Mouse (Mus musculus): ENCODE data around the gene Gys2. TPM values are rescaled to one million over a fixed set of nuclear protein-coding genes. Genes with fewer than 3 reads are reported as not detected.
A peak's percentile ranks its signal among the peaks of the same experiment; 100 is the strongest.
"Not testable (repeated sequence)": the region's sequence is repeated elsewhere in the genome, so short reads cannot be mapped to it uniquely, and the experiment has no call there.

The Gys2 gene
- polyA plus RNA-seq, 1 experiment from 2014 or later, result 34.4 TPM

GRCm38 (mm10) chr6:142503601-142504000 is 30.7 kb upstream of the Gys2 start:
- no peaks in the 10 kb centered on the region for H3K9me3 ChIP-seq (replicated peaks)
- H3K27ac ChIP-seq, result no peak overlapping the region
- no peak overlapping the region for H3K4me2 ChIP-seq
- peaks cover 32% of the 10 kb centered on the region for H3K27me3 ChIP-seq (replicated peaks)
- H3K9ac ChIP-seq, result no peak overlapping the region
- H3K4me3 ChIP-seq, result no peak overlapping the region
- ATAC-seq, result no peak
- no peaks in the 10 kb centered on the region for H3K36me3 ChIP-seq
- 63% methylated on average over 8 of the region's 8 CpGs for WGBS (ENCODE audit: insufficient replicate concordance)
- peaks cover 5% of the 10 kb centered on the region; the same call in 1 of the 2 replicates for H3K4me1 ChIP-seq

GRCm38 (mm10) chr6:142502519-142503125 is 29.7 kb upstream of the Gys2 start:
- Histone ChIP-seq H3K4me1 (no peaks in the 10 kb centered on the region), H3K4me3 (no peak overlapping the region), H3K4me2 (no peak overlapping the region), H3K9me3 (replicated peaks) (no peaks in the 10 kb centered on the region), H3K36me3 (peaks cover 8% of the 10 kb centered on the region), H3K27ac (no peak overlapping the region), H3K27me3 (replicated peaks) (peaks cover 22% of the 10 kb centered on the region), H3K9ac (no peak overlapping the region)
- ATAC-seq, result no peak
- 77% methylated on average over 10 of the region's 10 CpGs for WGBS (ENCODE audit: insufficient replicate concordance)

GRCm38 (mm10) chr6:142490114-142490513 is 17.2 kb upstream of the Gys2 start:
- not testable (repeated sequence) for H3K9ac ChIP-seq; H3K4me3 ChIP-seq; H3K36me3 ChIP-seq; H3K4me1 ChIP-seq; H3K27ac ChIP-seq; ATAC-seq; H3K27me3 ChIP-seq (replicated peaks); H3K9me3 ChIP-seq (replicated peaks); H3K4me2 ChIP-seq
- 73% methylated on average over 6 of the region's 6 CpGs for WGBS (ENCODE audit: insufficient replicate concordance)

GRCm38 (mm10) chr6:142487638-142488037 is 14.7 kb upstream of the Gys2 start:
- H3K9ac ChIP-seq, result no peak overlapping the region
- H3K4me3 ChIP-seq, result no peak overlapping the region
- H3K9me3 ChIP-seq (replicated peaks), result no peaks in the 10 kb centered on the region
- H3K27ac ChIP-seq, result no peak overlapping the region
- H3K4me1 ChIP-seq, result no peaks in the 10 kb centered on the region
- WGBS (ENCODE audit: insufficient replicate concordance), result 81% methylated on average over 9 of the region's 9 CpGs
- H3K4me2 ChIP-seq, result no peak overlapping the region
- ATAC-seq, result no peak
- no peaks in the 10 kb centered on the region for H3K36me3 ChIP-seq
- H3K27me3 ChIP-seq (replicated peaks), result no peaks in the 10 kb centered on the region

GRCm38 (mm10) chr6:142485478-142486123 is 12.7 kb upstream of the Gys2 start:
- no peak for ATAC-seq
- Histone ChIP-seq H3K27ac (no peak overlapping the region), H3K27me3 (replicated peaks) (no peaks in the 10 kb centered on the region), H3K4me3 (no peak overlapping the region), H3K36me3 (no peaks in the 10 kb centered on the region), H3K4me1 (no peaks in the 10 kb centered on the region), H3K9ac (no peak overlapping the region), H3K4me2 (no peak overlapping the region), H3K9me3 (replicated peaks) (no peaks in the 10 kb centered on the region)
- 76% methylated on average over 4 of the region's 4 CpGs for WGBS (ENCODE audit: insufficient replicate concordance)

GRCm38 (mm10) chr6:142477239-142477638 is 4.3 kb upstream of the Gys2 start:
- H3K4me3 ChIP-seq, result no peak overlapping the region
- no peaks in the 10 kb centered on the region for H3K36me3 ChIP-seq
- H3K27ac ChIP-seq, result no peak overlapping the region
- WGBS (ENCODE audit: insufficient replicate concordance), result 62% methylated on average over 7 of the region's 7 CpGs
- no peaks in the 10 kb centered on the region for H3K4me1 ChIP-seq
- H3K9ac ChIP-seq, result no peak overlapping the region
- no peaks in the 10 kb centered on the region for H3K9me3 ChIP-seq (replicated peaks)
- no peak for ATAC-seq
- no peaks in the 10 kb centered on the region for H3K27me3 ChIP-seq (replicated peaks)
- H3K4me2 ChIP-seq, result no peak overlapping the region

GRCm38 (mm10) chr6:142471141-142471540 is 1.8 kb downstream of the Gys2 start:
- H3K4me2 ChIP-seq, result peak overlapping the region; percentile 28

GRCm38 (mm10) chr6:142469602-142470001 is 3.3 kb downstream of the Gys2 start:
- H3K4me2 ChIP-seq, result no peak overlapping the region

More at GRCm38 (mm10) chr6:142471141-142471540, 1.8 kb downstream of the Gys2 start:
- H3K9ac ChIP-seq, result no peak overlapping the region
- H3K27ac ChIP-seq, result 0 out of 2 replicates have a peak overlapping the region, but pooled peaks have one; percentile 30
- peak overlapping the region; percentile 5; the same call in 1 of the 2 replicates for H3K4me3 ChIP-seq
- WGBS (ENCODE audit: insufficient replicate concordance), result 57% methylated on average over 8 of the region's 8 CpGs
- H3K4me1 ChIP-seq, result no peaks in the 10 kb centered on the region
- H3K36me3 ChIP-seq, result no peaks in the 10 kb centered on the region
- no peaks in the 10 kb centered on the region for H3K9me3 ChIP-seq (replicated peaks)
- no peaks in the 10 kb centered on the region for H3K27me3 ChIP-seq (replicated peaks)
- peak; percentile 55 for ATAC-seq

GRCm38 (mm10) chr6:142462194-142462593 is 10.7 kb downstream of the Gys2 start:
- Histone ChIP-seq H3K4me1 (no peaks in the 10 kb centered on the region), H3K4me3 (no peak overlapping the region), H3K27ac (no peak overlapping the region), H3K9me3 (replicated peaks) (no peaks in the 10 kb centered on the region), H3K27me3 (replicated peaks) (no peaks in the 10 kb centered on the region), H3K9ac (no peak overlapping the region), H3K4me2 (no peak overlapping the region), H3K36me3 (no peaks in the 10 kb centered on the region)
- WGBS (ENCODE audit: insufficient replicate concordance), result 62% methylated on average over 6 of the region's 6 CpGs
- ATAC-seq, result no peak

More at GRCm38 (mm10) chr6:142469602-142470001, 3.3 kb downstream of the Gys2 start:
- no peak for ATAC-seq
- H3K9ac ChIP-seq, result no peak overlapping the region
- H3K4me3 ChIP-seq, result no peak overlapping the region
- no peaks in the 10 kb centered on the region for H3K9me3 ChIP-seq (replicated peaks)
- no peaks in the 10 kb centered on the region for H3K36me3 ChIP-seq
- WGBS (ENCODE audit: insufficient replicate concordance), result 34% methylated on average over 4 of the region's 4 CpGs
- H3K4me1 ChIP-seq, result no peaks in the 10 kb centered on the region
- H3K27me3 ChIP-seq (replicated peaks), result no peaks in the 10 kb centered on the region
- H3K27ac ChIP-seq, result no peak overlapping the region

GRCm38 (mm10) chr6:142459017-142459678 is 13.8 kb downstream of the Gys2 start:
- Histone ChIP-seq H3K27me3 (replicated peaks) (no peaks in the 10 kb centered on the region), H3K4me1 (no peaks in the 10 kb centered on the region), H3K36me3 (no peaks in the 10 kb centered on the region; the same call in 1 of the 2 replicates), H3K27ac (no peak overlapping the region), H3K9ac (no peak overlapping the region), H3K4me3 (no peak overlapping the region), H3K9me3 (replicated peaks) (no peaks in the 10 kb centered on the region), H3K4me2 (no peak overlapping the region)
- 58% methylated on average over 14 of the region's 14 CpGs for WGBS (ENCODE audit: insufficient replicate concordance)
- ATAC-seq, result peak; percentile 68

- no peaks in the 10 kb centered on the region for H3K27me3 ChIP-seq (replicated peaks)
- no peaks in the 10 kb centered on the region for H3K9me3 ChIP-seq (replicated peaks)
- 62% methylated on average over 7 of the region's 7 CpGs for WGBS (ENCODE audit: insufficient replicate concordance)
- no peak overlapping the region for H3K9ac ChIP-seq
- H3K36me3 ChIP-seq, result no peaks in the 10 kb centered on the region; the same call in 1 of the 2 replicates
- no peak overlapping the region for H3K27ac ChIP-seq
- H3K4me2 ChIP-seq, result no peak overlapping the region
- H3K4me3 ChIP-seq, result no peak overlapping the region
- H3K4me1 ChIP-seq, result no peaks in the 10 kb centered on the region
- ATAC-seq, result no peak
Measured at GRCm38 (mm10) chr6:142458010-142458409, 14.9 kb downstream of the Gys2 start.

- no peak overlapping the region for H3K27ac ChIP-seq
- WGBS (ENCODE audit: insufficient replicate concordance), result 49% methylated on average over 7 of the region's 7 CpGs
- H3K27me3 ChIP-seq (replicated peaks), result no peaks in the 10 kb centered on the region
- ATAC-seq, result peak; percentile 31; the same call in 1 of the 2 replicates
- H3K9ac ChIP-seq, result no peak overlapping the region
- H3K36me3 ChIP-seq, result no peaks in the 10 kb centered on the region; the same call in 1 of the 2 replicates
- H3K4me2 ChIP-seq, result no peak overlapping the region
- no peaks in the 10 kb centered on the region for H3K4me1 ChIP-seq
- H3K9me3 ChIP-seq (replicated peaks), result no peaks in the 10 kb centered on the region
- H3K4me3 ChIP-seq, result no peak overlapping the region
Measured at GRCm38 (mm10) chr6:142455314-142455996, 17.5 kb downstream of the Gys2 start.
